Mouse (Mus musculus) kidney, adult 9 months (tissue): ENCODE results near the gene Ubqln1.

ENCODE experiments used
- DNase-seq: peaks from one replicate; pipeline ENCODE4 v3.0.0; 2022

Ubqln1 gene

GRCm38 (mm10) chr13:58215592-58216341 is at the start of gene Ubqln1:
Ubqln1 (minus strand) TSS chr13:58215653.
- DNase-seq, result peak; percentile 90

- no peak for DNase-seq
Measured at GRCm38 (mm10) chr13:58263546-58263945, 48.1 kb upstream of the Ubqln1 start.

GRCm38 (mm10) chr13:58261674-58262073 is 46.2 kb upstream of the Ubqln1 start:
- no peak for DNase-seq

- DNase-seq, result no peak
Measured at GRCm38 (mm10) chr13:58253268-58253667, 37.8 kb upstream of the Ubqln1 start.

GRCm38 (mm10) chr13:58248957-58249356 is 33.5 kb upstream of the Ubqln1 start:
- no peak for DNase-seq

GRCm38 (mm10) chr13:58236536-58236935 is 21.1 kb upstream of the Ubqln1 start:
- no peak for DNase-seq

GRCm38 (mm10) chr13:58232611-58233010 is 17.2 kb upstream of the Ubqln1 start:
- DNase-seq, result peak; percentile 76

- DNase-seq, result no peak
Measured at GRCm38 (mm10) chr13:58232070-58232469, 16.6 kb upstream of the Ubqln1 start.

GRCm38 (mm10) chr13:58228624-58229023 is 13.2 kb upstream of the Ubqln1 start:
- no peak for DNase-seq

- DNase-seq, result no peak
Measured at GRCm38 (mm10) chr13:58225694-58226093, 10.2 kb upstream of the Ubqln1 start.

- peak; percentile 61 for DNase-seq
Measured at GRCm38 (mm10) chr13:58220206-58220605, 4.8 kb upstream of the Ubqln1 start.

- no peak for DNase-seq
Measured at GRCm38 (mm10) chr13:58217536-58217935, 2.1 kb upstream of the Ubqln1 start.

GRCm38 (mm10) chr13:58216395-58216794 is 942 bp upstream of the Ubqln1 start:
- peak; percentile 83 for DNase-seq

- DNase-seq, result no peak
Measured at GRCm38 (mm10) chr13:58215253-58215591, 231 bp downstream of the Ubqln1 start.

GRCm38 (mm10) chr13:58214346-58215252 is 854 bp downstream of the Ubqln1 start:
- DNase-seq, result no peak

GRCm38 (mm10) chr13:58213801-58214200 is 1.7 kb downstream of the Ubqln1 start:
- DNase-seq, result no peak

GRCm38 (mm10) chr13:58212530-58212929 is 2.9 kb downstream of the Ubqln1 start:
- no peak for DNase-seq

- no peak for DNase-seq
Measured at GRCm38 (mm10) chr13:58210441-58210840, 5.0 kb downstream of the Ubqln1 start.

- no peak for DNase-seq
Measured at GRCm38 (mm10) chr13:58206084-58206483, 9.4 kb downstream of the Ubqln1 start.

GRCm38 (mm10) chr13:58204986-58205385 is 10.5 kb downstream of the Ubqln1 start:
- no peak for DNase-seq

- DNase-seq, result no peak
Measured at GRCm38 (mm10) chr13:58204202-58204601, 11.3 kb downstream of the Ubqln1 start.

GRCm38 (mm10) chr13:58202903-58203302 is 12.6 kb downstream of the Ubqln1 start:
- no peak for DNase-seq

- no peak for DNase-seq
Measured at GRCm38 (mm10) chr13:58201908-58202307, 13.5 kb downstream of the Ubqln1 start.

GRCm38 (mm10) chr13:58201343-58201742 is 14.1 kb downstream of the Ubqln1 start:
- DNase-seq, result no peak
